Mouse (Mus musculus): Measurements from ENCODE around the gene Arntl2. TPM values are rescaled to one million over a fixed set of nuclear protein-coding genes. Genes with fewer than 3 reads are reported as not detected.
A peak's percentile ranks its signal among the peaks of the same experiment; 100 is the strongest.
"Not testable (repeated sequence)": the region's sequence is repeated elsewhere in the genome, so short reads cannot be mapped to it uniquely, and the experiment has no call there.

Gene Arntl2
- total RNA-seq, 2 experiments from 2014 or later = 7.6 to 11.1 TPM

- DNase-seq = no peak
Measured at GRCm38 (mm10) chr6:146850050-146850449, 54.2 kb downstream of the Arntl2 start, which contains the start of gene Smco2. Gene Smco2 (plus strand): TSS chr6:146850104.

- no peak for DNase-seq
Measured at GRCm38 (mm10) chr6:146851916-146852315, 56.1 kb downstream of the Arntl2 start.

GRCm38 (mm10) chr6:146852739-146853138, 56.9 kb downstream of the Arntl2 start:
- DNase-seq = no peak

- DNase-seq = no peak
Measured at GRCm38 (mm10) chr6:146855185-146855584, 59.3 kb downstream of the Arntl2 start.

- no peak for DNase-seq
Measured at GRCm38 (mm10) chr6:146857386-146857785, 61.5 kb downstream of the Arntl2 start.

GRCm38 (mm10) chr6:146863154-146863553, 67.3 kb downstream of the Arntl2 start:
- no peak for DNase-seq

- DNase-seq = not testable (repeated sequence)
Measured at GRCm38 (mm10) chr6:146864370-146864769, 68.5 kb downstream of the Arntl2 start.

- no peak for DNase-seq
Measured at GRCm38 (mm10) chr6:146865701-146866100, 69.8 kb downstream of the Arntl2 start.

- no peak for DNase-seq
Measured at GRCm38 (mm10) chr6:146871975-146872374, 76.1 kb downstream of the Arntl2 start.

- DNase-seq = no peak
Measured at GRCm38 (mm10) chr6:146874415-146874814, 78.6 kb downstream of the Arntl2 start.

- no peak for DNase-seq
Measured at GRCm38 (mm10) chr6:146876820-146877219, 81.0 kb downstream of the Arntl2 start.

- DNase-seq = peak; percentile 16 to 31
Measured at GRCm38 (mm10) chr6:146877425-146878045, 81.7 kb downstream of the Arntl2 start.

GRCm38 (mm10) chr6:146878926-146879325, 83.1 kb downstream of the Arntl2 start:
- no peak for DNase-seq

- DNase-seq = no peak
Measured at GRCm38 (mm10) chr6:146879856-146880255, 84.0 kb downstream of the Arntl2 start.

GRCm38 (mm10) chr6:146880296-146880695, 84.4 kb downstream of the Arntl2 start:
- DNase-seq = no peak

- no peak for DNase-seq
Measured at GRCm38 (mm10) chr6:146881896-146882770, 86.3 kb downstream of the Arntl2 start.

Other genes starting within 250 kb of the Arntl2 start
- 100 to 1,000 TPM; 109 to 114 TPM for gene Fgfr1op2, start 218.9 kb upstream of the Arntl2 start, total RNA-seq (2021)
- gene Ints13, start 218.2 kb upstream of the Arntl2 start, total RNA-seq (2021) = 10 to 100 TPM; 41.1 to 51.9 TPM
- 10 to 100 TPM; 47.3 to 49.8 TPM for gene Med21, start 153.5 kb upstream of the Arntl2 start, total RNA-seq (2021)
- 10 to 100 TPM; 41.3 to 42.0 TPM for gene Tm7sf3, start 153.2 kb upstream of the Arntl2 start, total RNA-seq (2021)
- gene Stk38l, start 71.1 kb upstream of the Arntl2 start, total RNA-seq (2021) = 10 to 100 TPM; 21.3 to 23.3 TPM
- not detected for gene Smco2, start 54.0 kb downstream of the Arntl2 start, total RNA-seq (2021)
- 10 to 100 TPM; 41.2 to 44.2 TPM for gene Ppfibp1, start 92.4 kb downstream of the Arntl2 start, total RNA-seq (2021)
- not detected for gene 1700034J05Rik, start 158.4 kb downstream of the Arntl2 start, total RNA-seq (2021)
- gene Rep15, start 236.5 kb downstream of the Arntl2 start, total RNA-seq (2021) = 1 to 10 TPM; 1.6 to 1.9 TPM
- gene Mrps35, start 246.7 kb downstream of the Arntl2 start, total RNA-seq (2021) = 10 to 100 TPM; 46.9 to 49.9 TPM